Mouse (Mus musculus): ENCODE data around the gene Rbm7.

Gene Rbm7

GRCm38 (mm10) chr9:48494817-48495547 lies at the start of gene Rbm7, which contains the start of gene Gm5617:
Gene Rbm7 (minus strand): TSS chr9:48495299.
Gene Gm5617 (plus strand): TSS chr9:48495442.
- WGBS = under 1% methylated on average over 72 of the region's 72 CpGs

- 16% methylated on average over 12 of the region's 12 CpGs for WGBS
Measured at GRCm38 (mm10) chr9:48538688-48539087, 43.6 kb upstream of the Rbm7 start.

GRCm38 (mm10) chr9:48538044-48538645 lies 43.0 kb upstream of the Rbm7 start:
- 12% methylated on average over 17 of the region's 17 CpGs for WGBS

DNA sequence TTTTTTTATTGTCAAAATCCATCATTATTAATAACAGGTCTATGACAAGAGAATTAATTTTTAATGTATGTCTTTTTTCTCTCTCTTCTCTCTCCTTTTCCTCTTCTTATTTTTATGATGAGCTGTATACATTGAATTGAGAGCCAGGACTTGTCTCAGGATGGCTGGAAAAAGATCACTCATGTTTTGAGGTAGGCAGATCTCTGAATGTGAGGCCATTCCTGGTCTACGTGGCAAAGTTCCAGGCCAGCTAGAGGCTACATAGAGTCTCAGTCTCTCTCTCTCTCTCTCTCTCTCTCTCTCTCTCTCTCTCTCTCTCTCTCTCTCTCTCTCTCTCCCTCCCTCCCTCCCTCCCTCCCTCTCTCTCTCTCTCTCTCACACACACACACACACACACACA lies 42.5 kb upstream of the Rbm7 start:
- WGBS = 55% methylated on average over 1 of the region's 1 CpGs

GRCm38 (mm10) chr9:48536414-48536813 lies 41.3 kb upstream of the Rbm7 start:
- 85% methylated on average over 1 of the region's 1 CpGs for WGBS

GRCm38 (mm10) chr9:48532730-48533129 lies 37.6 kb upstream of the Rbm7 start:
- 75% methylated on average over 2 of the region's 2 CpGs for WGBS

DNA sequence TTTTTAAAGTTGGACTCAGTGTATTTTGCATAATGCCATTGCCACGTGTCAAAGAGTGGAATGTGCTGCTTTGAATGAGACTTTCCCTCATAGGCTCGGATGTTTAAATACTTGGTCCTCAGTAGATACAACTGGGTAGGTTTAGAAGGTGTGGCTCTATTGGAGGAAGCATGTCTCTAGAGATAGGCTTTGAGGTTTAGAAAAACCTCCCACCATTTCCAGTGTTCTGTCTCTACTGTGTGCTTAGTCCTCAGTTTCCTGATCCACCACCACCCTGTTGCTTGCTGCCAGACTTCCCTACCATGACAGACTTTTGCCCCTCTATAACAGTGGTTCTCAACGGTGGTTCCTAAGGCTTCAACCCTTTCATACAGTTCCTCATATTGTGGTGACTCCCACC lies 37.1 kb upstream of the Rbm7 start:
- 63% methylated on average over 3 of the region's 3 CpGs for WGBS

DNA sequence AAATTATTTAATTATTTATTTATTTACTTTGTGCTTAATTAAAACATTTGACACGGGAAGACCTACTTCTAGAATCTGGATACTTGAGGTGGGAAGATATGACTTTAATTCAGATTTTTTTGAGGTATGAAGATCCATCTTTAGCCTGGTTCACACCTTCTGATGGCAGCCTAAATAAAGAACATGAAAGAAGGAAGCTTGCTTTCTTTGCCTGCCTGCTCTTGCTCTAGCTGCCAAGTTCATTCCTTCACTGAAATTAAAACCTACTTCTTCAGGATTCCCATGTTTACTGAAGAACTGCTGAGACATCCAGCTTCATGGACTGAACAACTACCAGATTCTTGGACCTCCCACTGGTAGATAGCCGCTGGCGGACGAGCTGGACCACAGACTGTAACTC lies 36.2 kb upstream of the Rbm7 start:
- WGBS = 53% methylated on average over 4 of the region's 4 CpGs

- WGBS = 94% methylated on average over 4 of the region's 4 CpGs
Measured at GRCm38 (mm10) chr9:48526520-48526919, 31.4 kb upstream of the Rbm7 start.

- 8% methylated on average over 1 of the region's 1 CpGs for whole genome bisulfite sequencing
Measured at GRCm38 (mm10) chr9:48525566-48525965, 30.5 kb upstream of the Rbm7 start.

- 84% methylated on average over 3 of the region's 7 CpGs for WGBS
Measured at GRCm38 (mm10) chr9:48520405-48520804, 25.3 kb upstream of the Rbm7 start.

GRCm38 (mm10) chr9:48517372-48518130 lies 22.5 kb upstream of the Rbm7 start:
- 35% methylated on average over 19 of the region's 19 CpGs for whole genome bisulfite sequencing

- WGBS = 47% methylated on average over 11 of the region's 11 CpGs
Measured at GRCm38 (mm10) chr9:48516615-48517371, 21.7 kb upstream of the Rbm7 start.

DNA sequence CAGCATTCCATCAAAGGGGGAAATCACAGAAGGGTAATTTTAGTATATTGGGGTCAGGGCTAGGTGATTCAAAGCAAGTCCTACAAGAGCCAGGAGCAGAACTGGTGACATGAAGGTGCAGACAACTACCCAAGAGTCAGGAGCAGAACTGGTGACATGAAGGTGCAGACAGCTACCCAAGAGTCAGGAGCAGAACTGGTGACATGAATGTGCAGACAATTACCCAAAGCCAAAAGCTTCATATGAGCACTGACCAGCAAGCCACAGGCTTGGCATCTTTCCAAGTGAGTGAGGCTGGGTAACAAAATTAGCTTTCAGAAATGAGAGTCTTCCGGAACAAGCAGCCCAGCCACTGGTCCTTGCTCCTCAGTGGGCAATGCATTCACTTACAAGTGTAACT lies 20.2 kb upstream of the Rbm7 start:
- 74% methylated on average over 1 of the region's 1 CpGs for WGBS

- WGBS = 88% methylated on average over 5 of the region's 5 CpGs
Measured at GRCm38 (mm10) chr9:48510134-48510533, 15.0 kb upstream of the Rbm7 start.

DNA sequence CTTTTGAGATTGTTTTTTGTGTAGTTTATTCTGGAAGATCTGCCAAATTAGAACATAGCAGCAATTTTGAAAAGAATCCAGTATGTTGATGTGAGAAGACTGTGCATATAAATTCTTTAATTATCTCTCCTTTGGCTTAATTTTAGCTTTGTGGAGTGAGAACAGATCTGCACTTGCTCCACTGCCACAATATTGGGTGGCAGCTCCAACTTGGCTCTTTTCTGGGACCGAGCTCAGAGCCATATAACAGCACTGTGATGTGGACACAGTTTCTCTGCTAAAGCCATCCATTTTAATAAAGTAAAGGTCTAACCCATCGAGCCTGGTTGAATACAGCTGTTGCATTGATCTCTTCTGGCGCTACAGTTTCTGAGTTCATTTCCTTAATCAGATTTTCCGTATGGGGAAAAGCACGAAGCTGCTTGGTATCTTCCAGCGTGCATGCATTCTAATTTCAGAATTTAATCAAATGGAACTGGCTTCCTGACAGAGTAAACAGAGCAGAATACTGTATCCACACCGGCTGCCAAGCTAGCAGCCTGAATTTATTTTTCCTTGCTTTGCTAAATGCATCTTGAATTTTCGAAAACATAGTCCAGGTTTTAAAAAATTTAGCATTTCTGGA lies 9.8 kb upstream of the Rbm7 start:
- 20% methylated on average over 8 of the region's 8 CpGs for WGBS

DNA sequence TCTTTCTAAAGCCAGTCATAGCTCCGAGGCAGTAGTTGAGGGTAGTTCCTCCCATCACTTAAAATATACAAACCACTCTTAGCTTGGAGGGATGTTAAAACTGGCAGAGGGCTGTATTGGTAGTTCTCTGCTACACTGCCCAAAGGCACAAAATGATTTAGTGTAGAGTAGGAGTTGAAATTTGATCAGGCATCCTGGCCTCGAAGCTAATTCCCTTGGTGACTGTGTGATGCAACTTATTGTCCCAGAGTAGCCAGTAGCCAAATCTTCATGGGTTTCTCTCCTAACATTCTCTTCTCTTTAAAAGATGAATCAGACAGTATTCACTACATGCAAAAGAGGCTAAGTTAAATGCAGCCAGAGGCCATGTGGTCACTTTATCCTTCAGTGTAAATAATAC lies 7.9 kb upstream of the Rbm7 start:
- WGBS = 67% methylated on average over 2 of the region's 2 CpGs

DNA sequence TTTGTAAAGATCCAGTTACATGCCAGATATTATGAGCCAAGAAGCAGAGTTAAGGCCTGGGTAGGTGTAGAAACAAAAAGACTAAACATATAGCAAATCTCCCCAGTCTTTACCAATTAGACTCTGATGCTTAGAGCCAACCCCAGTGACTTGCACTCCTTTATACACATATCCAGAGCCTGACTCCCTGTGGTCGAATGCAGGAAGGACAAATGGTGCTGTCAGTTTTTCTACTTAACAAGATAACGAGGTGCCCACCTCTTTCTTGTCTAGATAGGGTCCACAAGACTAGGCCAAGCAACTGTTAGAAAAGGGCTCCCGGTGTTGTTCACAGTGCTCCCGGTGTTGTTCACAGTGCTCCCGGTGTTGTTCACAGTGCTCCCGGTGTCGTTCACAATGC lies 6.1 kb upstream of the Rbm7 start:
- WGBS = 81% methylated on average over 7 of the region's 7 CpGs

GRCm38 (mm10) chr9:48495548-48495932 lies 441 bp upstream of the Rbm7 start:
- 4% methylated on average over 34 of the region's 34 CpGs for WGBS

GRCm38 (mm10) chr9:48481214-48482134 lies 13.6 kb downstream of the Rbm7 start:
- WGBS = 26% methylated on average over 20 of the region's 20 CpGs

Data from cerebral cortex, adult 2 months (tissue).